Mouse (Mus musculus): ENCODE data around the gene Ttc9c. TPM values are rescaled to one million over a fixed set of nuclear protein-coding genes. Genes with fewer than 3 reads are reported as not detected.
A peak's percentile ranks its signal among the peaks of the same experiment; 100 is the strongest.

The Ttc9c gene
- polyA plus RNA-seq, 1 experiment from 2014 or later, result 25.1 TPM

- WGBS (ENCODE audit: insufficient replicate concordance), result 82% methylated on average over 8 of the region's 8 CpGs
- Histone ChIP-seq H3K9me3 (replicated peaks) (no peaks in the 10 kb centered on the region), H3K4me3 (replicated peaks) (peak overlapping the region; percentile 98), H3K9ac (peak overlapping the region; percentile 99), H3K4me1 (replicated peaks) (peaks cover 26% of the 10 kb centered on the region), H3K27ac (no peak overlapping the region), H3K36me3 (peaks cover 51% of the 10 kb centered on the region), H3K4me2 (peak overlapping the region; percentile 91), H3K27me3 (no peaks in the 10 kb centered on the region)
- DNase-seq, result no peak
- no peak for ATAC-seq (ENCODE audit: low read depth)
Observed at GRCm38 (mm10) chr19:8822696-8823095, 3.6 kb upstream of the Ttc9c start.

GRCm38 (mm10) chr19:8821146-8821545, 2.0 kb upstream of the Ttc9c start:
- Histone ChIP-seq H3K4me1 (replicated peaks) (peaks cover 42% of the 10 kb centered on the region), H3K27ac (peak overlapping the region; percentile 99), H3K27me3 (no peaks in the 10 kb centered on the region), H3K9me3 (replicated peaks) (no peaks in the 10 kb centered on the region), H3K4me2 (peak overlapping the region; percentile 91), H3K9ac (peak overlapping the region; percentile 99), H3K4me3 (replicated peaks) (peak overlapping the region; percentile 98), H3K36me3 (peaks cover 45% of the 10 kb centered on the region)
- ATAC-seq (ENCODE audit: low read depth) (no peak), DNase-seq (no peak)
- WGBS (ENCODE audit: insufficient replicate concordance), result under 1% methylated on average over 7 of the region's 7 CpGs

- ATAC-seq (ENCODE audit: low read depth), result peak; percentile 62
- WGBS (ENCODE audit: insufficient replicate concordance), result under 1% methylated on average over 47 of the region's 48 CpGs
Observed at GRCm38 (mm10) chr19:8820424-8820956, 1.4 kb upstream of the Ttc9c start.

GRCm38 (mm10) chr19:8819596-8820423, 677 bp upstream of the Ttc9c start, which contains the start of gene Hnrnpul2:
Hnrnpul2 (plus strand) TSS chr19:8820010.
- peak; percentile 91 for ATAC-seq (ENCODE audit: low read depth)
- H3K4me3 ChIP-seq (replicated peaks), result peak within 1 kb of the TSS; percentile 98
- WGBS (ENCODE audit: insufficient replicate concordance), result 0% methylated on average over 82 of the region's 83 CpGs
- H3K4me2 ChIP-seq, result peak within 1 kb of the TSS; percentile 91
- H3K27ac ChIP-seq, result peak within 1 kb of the TSS; percentile 99
- peaks cover 44% of the 10 kb centered on the region for H3K36me3 ChIP-seq
- H3K9ac ChIP-seq, result peak within 1 kb of the TSS; percentile 99
- no peaks in the 10 kb centered on the region for H3K9me3 ChIP-seq (replicated peaks)
- peaks cover 48% of the 10 kb centered on the region for H3K4me1 ChIP-seq (replicated peaks)
- peak; percentile 96 for DNase-seq
- H3K27me3 ChIP-seq, result no peaks in the 10 kb centered on the region

More at GRCm38 (mm10) chr19:8820424-8820956, 1.4 kb upstream of the Ttc9c start:
- Histone ChIP-seq H3K4me1 (replicated peaks) (peaks cover 48% of the 10 kb centered on the region), H3K4me2 (peak overlapping the region; percentile 91), H3K9me3 (replicated peaks) (no peaks in the 10 kb centered on the region), H3K4me3 (replicated peaks) (peak overlapping the region; percentile 98), H3K36me3 (peaks cover 45% of the 10 kb centered on the region), H3K27me3 (no peaks in the 10 kb centered on the region), H3K9ac (peak overlapping the region; percentile 99), H3K27ac (peak overlapping the region; percentile 99)
- peak; percentile 57 for DNase-seq

- peaks cover 42% of the 10 kb centered on the region for H3K36me3 ChIP-seq
- peak overlapping the region; percentile 99 for H3K27ac ChIP-seq
- H3K27me3 ChIP-seq, result no peaks in the 10 kb centered on the region
- peak overlapping the region; percentile 99 for H3K9ac ChIP-seq
- H3K4me1 ChIP-seq (replicated peaks), result peaks cover 50% of the 10 kb centered on the region
- H3K4me2 ChIP-seq, result peak overlapping the region; percentile 91
- peak overlapping the region; percentile 98 for H3K4me3 ChIP-seq (replicated peaks)
- ATAC-seq (ENCODE audit: low read depth) (no peak), DNase-seq (no peak)
- 16% methylated on average over 14 of the region's 14 CpGs for WGBS (ENCODE audit: insufficient replicate concordance)
- no peaks in the 10 kb centered on the region for H3K9me3 ChIP-seq (replicated peaks)
Observed at GRCm38 (mm10) chr19:8818301-8818798, 783 bp downstream of the Ttc9c start.

- Histone ChIP-seq H3K9me3 (replicated peaks) (no peaks in the 10 kb centered on the region), H3K4me2 (peak overlapping the region; percentile 52), H3K36me3 (peaks cover 48% of the 10 kb centered on the region), H3K9ac (peak overlapping the region; percentile 99), H3K4me3 (replicated peaks) (peak overlapping the region; percentile 98), H3K4me1 (replicated peaks) (peaks cover 37% of the 10 kb centered on the region), H3K27ac (0 out of 2 replicates have a peak overlapping the region, but pooled peaks have one; percentile 58), H3K27me3 (no peaks in the 10 kb centered on the region)
- 74% methylated on average over 3 of the region's 3 CpGs for WGBS (ENCODE audit: insufficient replicate concordance)
- ATAC-seq (ENCODE audit: low read depth) (no peak), DNase-seq (no peak)
Observed at GRCm38 (mm10) chr19:8817001-8817400, 2.1 kb downstream of the Ttc9c start.

- ATAC-seq (ENCODE audit: low read depth) (no peak), DNase-seq (no peak)
- no peak overlapping the region for H3K9ac ChIP-seq
- no peaks in the 10 kb centered on the region for H3K9me3 ChIP-seq (replicated peaks)
- H3K4me1 ChIP-seq (replicated peaks), result peaks cover 33% of the 10 kb centered on the region
- no peak overlapping the region for H3K27ac ChIP-seq
- no peaks in the 10 kb centered on the region for H3K27me3 ChIP-seq
- H3K4me3 ChIP-seq (replicated peaks), result no peak overlapping the region
- H3K4me2 ChIP-seq, result no peak overlapping the region
- peaks cover 58% of the 10 kb centered on the region for H3K36me3 ChIP-seq
- WGBS (ENCODE audit: insufficient replicate concordance), result 87% methylated on average over 11 of the region's 11 CpGs
Observed at GRCm38 (mm10) chr19:8815812-8816211, 3.3 kb downstream of the Ttc9c start.

- no peaks in the 10 kb centered on the region for H3K9me3 ChIP-seq (replicated peaks)
- H3K36me3 ChIP-seq, result peaks cover 51% of the 10 kb centered on the region
- no peaks in the 10 kb centered on the region for H3K27me3 ChIP-seq
- ATAC-seq (ENCODE audit: low read depth) (no peak), DNase-seq (no peak)
- H3K9ac ChIP-seq, result no peak overlapping the region
- H3K4me1 ChIP-seq (replicated peaks), result peaks cover 23% of the 10 kb centered on the region
- H3K27ac ChIP-seq, result no peak overlapping the region
- WGBS (ENCODE audit: insufficient replicate concordance), result 84% methylated on average over 5 of the region's 5 CpGs
- no peak overlapping the region for H3K4me2 ChIP-seq
- H3K4me3 ChIP-seq (replicated peaks), result no peak overlapping the region
Observed at GRCm38 (mm10) chr19:8806810-8807209, 12.3 kb downstream of the Ttc9c start.

- peaks cover 36% of the 10 kb centered on the region for H3K4me1 ChIP-seq (replicated peaks)
- peak overlapping the region; percentile 72 for H3K27ac ChIP-seq
- H3K4me3 ChIP-seq (replicated peaks), result no peak overlapping the region
- no peak for ATAC-seq (ENCODE audit: low read depth)
- DNase-seq, result no peak
- no peaks in the 10 kb centered on the region for H3K27me3 ChIP-seq
- WGBS (ENCODE audit: insufficient replicate concordance), result 62% methylated on average over 11 of the region's 11 CpGs
- H3K4me2 ChIP-seq, result 0 out of 2 replicates have a peak overlapping the region, but pooled peaks have one; percentile 4
- peak overlapping the region; percentile 37; the same call in 1 of the 2 replicates for H3K9ac ChIP-seq
- no peaks in the 10 kb centered on the region for H3K9me3 ChIP-seq (replicated peaks)
- peaks cover 29% of the 10 kb centered on the region for H3K36me3 ChIP-seq
Observed at GRCm38 (mm10) chr19:8803879-8804660, 15.1 kb downstream of the Ttc9c start.

GRCm38 (mm10) chr19:8803204-8803780, 15.8 kb downstream of the Ttc9c start:
- Histone ChIP-seq H3K9me3 (replicated peaks) (no peaks in the 10 kb centered on the region), H3K4me2 (peak overlapping the region; percentile 78), H3K27me3 (no peaks in the 10 kb centered on the region), H3K36me3 (peaks cover 24% of the 10 kb centered on the region), H3K4me1 (replicated peaks) (peaks cover 41% of the 10 kb centered on the region), H3K4me3 (replicated peaks) (peak overlapping the region; percentile 68), H3K27ac (peak overlapping the region; percentile 72), H3K9ac (peak overlapping the region; percentile 37; the same call in 1 of the 2 replicates)
- DNase-seq (no peak), ATAC-seq (ENCODE audit: low read depth) (no peak)
- WGBS (ENCODE audit: insufficient replicate concordance), result 63% methylated on average over 9 of the region's 9 CpGs
